Comparison of ENCODE assay signal across 20 mouse cellular contexts in genomic region chr13:113755779-113756178, GRCm38 (mm10). TPM values are rescaled to one million over a fixed set of nuclear protein-coding genes. Genes with fewer than 3 reads are reported as not detected.
DNase-seq lines count a peak whose midpoint lies in the region; ATAC-seq and TF ChIP-seq lines count a peak whose summit lies in the region.
"Had no signal": no experiment of that assay in that cellular context is flagged by ENCODE, and none has a peak within 500 bp of the region (broad histone marks: within the 10 kb centered on the region; RNA-seq: fewer than 3 reads in every experiment).

No protein-coding gene starts in this region.

- no peak for DNase-seq in kidney, adult 2 months
- DNase-seq in A20 (ENCODE audit: low read depth, low spot score) (peak; percentile 4), R1 (ENCODE audit: low read depth, low spot score) (peak; percentile 15)
- DNase-seq in frontal cortex, postnatal 14 days (ENCODE audit: low spot score in 2 of 2) = no peak
- no peak for DNase-seq in right cerebral cortex, postnatal 36 days (ENCODE audit: low spot score in 2 of 2)
- no peak for DNase-seq in left cerebral cortex, adult 9 months (ENCODE audit: low spot score in 2 of 2)
- DNase-seq: cerebellum, postnatal 10 days; gastrocnemius, postnatal 36 days; heart, postnatal 14 days; lung, postnatal 10 days; thymus, postnatal 4 days had no signal

- H3K9me3 ChIP-seq in kidney, embryonic 14.5 days (ENCODE audit: control insufficient read depth, low read length) = no peaks in the 10 kb centered on the region
- H3K9me3 ChIP-seq: hindbrain, embryonic 15.5 days; limb, embryonic 13.5 days; midbrain, embryonic 10.5 days had no signal

- H3K4me3 ChIP-seq in kidney, adult 2 months (ENCODE audit: insufficient read depth, low read depth, low read length) = no peak overlapping the region
- H3K4me3 ChIP-seq in kidney, embryonic 14.5 days (ENCODE audit: low read length) = no peak overlapping the region
- no peak overlapping the region for H3K4me3 ChIP-seq in macrophage (ENCODE audit: inconsistent target)
- H3K4me3 ChIP-seq: forebrain, embryonic 12.5 days; hindbrain, embryonic 15.5 days; left cerebral cortex, adult 2 months; limb, embryonic 13.5 days; midbrain, embryonic 10.5 days had no signal

- H3K9ac ChIP-seq in kidney, embryonic 14.5 days (ENCODE audit: low read depth, low read length) = no peak overlapping the region
- H3K9ac ChIP-seq: forebrain, embryonic 12.5 days; hindbrain, embryonic 15.5 days; limb, embryonic 13.5 days; liver, embryonic 14.5 days had no signal

- no peak for TF ChIP-seq POLR2A in kidney, adult 2 months (IDR thresholded peaks at IDR 0.05; ENCODE audit: low read depth, low read length)

- no peak for ATAC-seq in kidney, embryonic 14.5 days (ENCODE audit: low FRiP score, low TSS enrichment)

- TF ChIP-seq CTCF in kidney, adult 2 months (conservative IDR thresholded peaks at IDR 0.05; ENCODE audit: insufficient read depth, insufficient read length, low read depth, low read length) = no peak

- no peaks in the 10 kb centered on the region for H3K27me3 ChIP-seq in kidney, adult 2 months (replicated peaks; ENCODE audit: control insufficient read depth, insufficient read depth, low read length)
- no peaks in the 10 kb centered on the region for H3K27me3 ChIP-seq in kidney, embryonic 14.5 days (ENCODE audit: control insufficient read depth, insufficient read depth, low read length)
- H3K27me3 ChIP-seq: hindbrain, embryonic 15.5 days; limb, embryonic 13.5 days had no signal

- WGBS in kidney, adult 2 months = 57% methylated on average over 6 of the region's 6 CpGs
- 52% methylated on average over 6 of the region's 6 CpGs for WGBS in kidney, embryonic 14.5 days
- WGBS in macrophage (ENCODE audit: missing documents) = 51% methylated on average over 5 of the region's 6 CpGs

- H3K4me1 ChIP-seq in kidney, adult 2 months (ENCODE audit: control insufficient read depth, insufficient read depth, low read length) = peaks cover 11% of the 10 kb centered on the region; the same call in 1 of the 2 replicates
- H3K4me1 ChIP-seq in kidney, embryonic 14.5 days (ENCODE audit: control insufficient read depth, insufficient read depth, low read length) = no peaks in the 10 kb centered on the region
- H3K4me1 ChIP-seq: hindbrain, embryonic 15.5 days had no signal

- H3K4me2 ChIP-seq in kidney, embryonic 14.5 days (replicated peaks; ENCODE audit: low read depth, low read length) = no peak overlapping the region
- H3K4me2 ChIP-seq: forebrain, embryonic 12.5 days; heart, embryonic 11.5 days; hindbrain, embryonic 15.5 days; limb, embryonic 13.5 days had no signal

- no peaks in the 10 kb centered on the region for H3K36me3 ChIP-seq in kidney, adult 2 months (ENCODE audit: control insufficient read depth, insufficient read depth, low read length)
- no peaks in the 10 kb centered on the region for H3K36me3 ChIP-seq in kidney, embryonic 14.5 days (ENCODE audit: control insufficient read depth, insufficient read depth, low read length)
- no peaks in the 10 kb centered on the region for H3K36me3 ChIP-seq in macrophage (ENCODE audit: inconsistent target)
- H3K36me3 ChIP-seq: forebrain, embryonic 12.5 days; hindbrain, embryonic 15.5 days; limb, embryonic 13.5 days; midbrain, embryonic 10.5 days had no signal

- H3K79me2 ChIP-seq in macrophage (ENCODE audit: inconsistent target) = no peaks in the 10 kb centered on the region

- peak overlapping the region; percentile 88; the same call in 1 of the 2 replicates for H3K27ac ChIP-seq in kidney, adult 2 months (ENCODE audit: insufficient read depth, low read depth, low read length)
- H3K27ac ChIP-seq in kidney, embryonic 14.5 days (ENCODE audit: low read depth, low read length) = no peak overlapping the region
- peak overlapping the region; percentile 52 for H3K27ac ChIP-seq in macrophage
- H3K27ac ChIP-seq: forebrain, embryonic 12.5 days; hindbrain, embryonic 15.5 days; left cerebral cortex, adult 2 months; limb, embryonic 13.5 days; liver, embryonic 14.5 days; midbrain, embryonic 10.5 days had no signal

RNA-seq across cellular contexts. Expression of gene Arl15, which starts 38.5 kb away (rescaled TPM):
- polyA plus RNA-seq in kidney, adult 2 months (2012; rRNA removed) = 8.3 and 9.4 TPM in 2 replicates
- 16.5 and 18.2 TPM in 2 replicates for polyA plus RNA-seq in kidney, embryonic 14.5 days (2014; fragmentation: Nextera tagmentation; extraction: Ambion mirVana)
- total RNA-seq in macrophage (2018; cell fraction: chromatin; rRNA removed) = 1 to 10 TPM; 2.3 to 9.4 (median 5.1) TPM
- 1 to 10 TPM; 4.1 to 9.9 (median 6.8) TPM for total RNA-seq in macrophage (2018; cell fraction: cytosol; rRNA removed)
- 10 to 100 TPM in 9 of 26 experiments, 1 to 10 TPM in 17; 4.7 to 12.6 (median 8.2) TPM for total RNA-seq in macrophage (2018; cell fraction: nucleus; rRNA removed)
- polyA plus RNA-seq in macrophage (2018) = 5.6 to 8.3 TPM (median 7.4 TPM) in 3 replicates

Comparison
In these comparisons a context has a peak if more than half of its experiments do, and no peak if none do; other contexts are left out.
1. DNase-seq: peak in A20 (single experiment) and R1 (single experiment); none in kidney, adult 2 months (single experiment), frontal cortex, postnatal 14 days (0 of 2), right cerebral cortex, postnatal 36 days (0 of 2) and left cerebral cortex, adult 9 months (0 of 2).